Mouse (Mus musculus): ENCODE measurements around the gene Adamts2. TPM values are rescaled to one million over a fixed set of nuclear protein-coding genes. Genes with fewer than 3 reads are reported as not detected.

The Adamts2 gene
- polyA plus RNA-seq, 1 experiment from 2014 or later, result 25.7 TPM

- Histone ChIP-seq H3K36me3 (ENCODE audit: control insufficient read depth, insufficient read depth, low read length) (no peaks in the 10 kb centered on the region), H3K4me1 (ENCODE audit: control insufficient read depth, insufficient read depth, low read length) (peaks cover 22% of the 10 kb centered on the region), H3K9me3 (ENCODE audit: control insufficient read depth, low read length) (no peaks in the 10 kb centered on the region), H3K4me3 (ENCODE audit: low read depth, low read length) (no peak overlapping the region), H3K4me2 (ENCODE audit: low read depth, low read length) (no peak overlapping the region), H3K27ac (replicated peaks; ENCODE audit: low read depth, low read length) (no peak overlapping the region), H3K9ac (ENCODE audit: low read depth, low read length) (no peak overlapping the region), H3K27me3 (replicated peaks; ENCODE audit: control insufficient read depth, insufficient read depth, low read length) (no peaks in the 10 kb centered on the region)
- ATAC-seq (ENCODE audit: low read depth) (no peak), DNase-seq (ENCODE audit: low spot score) (no peak)
- WGBS, result 85% methylated on average over 2 of the region's 2 CpGs
Observed at GRCm38 (mm10) chr11:50630462-50630861, 28.6 kb downstream of the Adamts2 start.

- Histone ChIP-seq H3K27ac (replicated peaks; ENCODE audit: low read depth, low read length) (peak overlapping the region; percentile 74), H3K4me3 (ENCODE audit: low read depth, low read length) (no peak overlapping the region), H3K27me3 (replicated peaks; ENCODE audit: control insufficient read depth, insufficient read depth, low read length) (no peaks in the 10 kb centered on the region), H3K9me3 (ENCODE audit: control insufficient read depth, low read length) (no peaks in the 10 kb centered on the region), H3K36me3 (ENCODE audit: control insufficient read depth, insufficient read depth, low read length) (no peaks in the 10 kb centered on the region), H3K4me2 (ENCODE audit: low read depth, low read length) (no peak overlapping the region), H3K4me1 (ENCODE audit: control insufficient read depth, insufficient read depth, low read length) (peaks cover 26% of the 10 kb centered on the region), H3K9ac (ENCODE audit: low read depth, low read length) (0 out of 2 replicates have a peak overlapping the region, but pooled peaks have one; percentile 25)
- DNase-seq (ENCODE audit: low spot score) (peak; percentile 90), ATAC-seq (ENCODE audit: low read depth) (peak; percentile 85)
- 31% methylated on average over 2 of the region's 4 CpGs for WGBS
Observed at GRCm38 (mm10) chr11:50632270-50632669, 30.4 kb downstream of the Adamts2 start.

- Histone ChIP-seq H3K4me3 (ENCODE audit: low read depth, low read length) (no peak overlapping the region), H3K9me3 (ENCODE audit: control insufficient read depth, low read length) (no peaks in the 10 kb centered on the region), H3K36me3 (ENCODE audit: control insufficient read depth, insufficient read depth, low read length) (no peaks in the 10 kb centered on the region), H3K27ac (replicated peaks; ENCODE audit: low read depth, low read length) (peak overlapping the region; percentile 77), H3K4me2 (ENCODE audit: low read depth, low read length) (no peak overlapping the region), H3K27me3 (replicated peaks; ENCODE audit: control insufficient read depth, insufficient read depth, low read length) (no peaks in the 10 kb centered on the region), H3K9ac (ENCODE audit: low read depth, low read length) (no peak overlapping the region), H3K4me1 (ENCODE audit: control insufficient read depth, insufficient read depth, low read length) (peaks cover 26% of the 10 kb centered on the region)
- ATAC-seq (ENCODE audit: low read depth), result peak; percentile 41; the same call in 1 of the 2 replicates
- peak; percentile 70 for DNase-seq (ENCODE audit: low spot score)
- 39% methylated on average over 2 of the region's 2 CpGs for whole genome bisulfite sequencing
Observed at GRCm38 (mm10) chr11:50635051-50635590, 33.2 kb downstream of the Adamts2 start.

GRCm38 (mm10) chr11:50637026-50637425 is 35.1 kb downstream of the Adamts2 start:
- Histone ChIP-seq H3K4me1 (ENCODE audit: control insufficient read depth, insufficient read depth, low read length) (peaks cover 20% of the 10 kb centered on the region), H3K27ac (replicated peaks; ENCODE audit: low read depth, low read length) (no peak overlapping the region), H3K27me3 (replicated peaks; ENCODE audit: control insufficient read depth, insufficient read depth, low read length) (no peaks in the 10 kb centered on the region), H3K36me3 (ENCODE audit: control insufficient read depth, insufficient read depth, low read length) (no peaks in the 10 kb centered on the region), H3K4me3 (ENCODE audit: low read depth, low read length) (no peak overlapping the region), H3K4me2 (ENCODE audit: low read depth, low read length) (no peak overlapping the region), H3K9me3 (ENCODE audit: control insufficient read depth, low read length) (no peaks in the 10 kb centered on the region), H3K9ac (ENCODE audit: low read depth, low read length) (no peak overlapping the region)
- no peak for ATAC-seq (ENCODE audit: low read depth)
- no peak for DNase-seq (ENCODE audit: low spot score)
- 93% methylated on average over 11 of the region's 11 CpGs for WGBS

- no peak for ATAC-seq (ENCODE audit: low read depth)
- Histone ChIP-seq H3K27me3 (replicated peaks; ENCODE audit: control insufficient read depth, insufficient read depth, low read length) (no peaks in the 10 kb centered on the region), H3K4me1 (ENCODE audit: control insufficient read depth, insufficient read depth, low read length) (peaks cover 13% of the 10 kb centered on the region), H3K9ac (ENCODE audit: low read depth, low read length) (no peak overlapping the region), H3K4me2 (ENCODE audit: low read depth, low read length) (no peak overlapping the region), H3K36me3 (ENCODE audit: control insufficient read depth, insufficient read depth, low read length) (no peaks in the 10 kb centered on the region), H3K9me3 (ENCODE audit: control insufficient read depth, low read length) (no peaks in the 10 kb centered on the region), H3K27ac (replicated peaks; ENCODE audit: low read depth, low read length) (no peak overlapping the region), H3K4me3 (ENCODE audit: low read depth, low read length) (no peak overlapping the region)
- DNase-seq (ENCODE audit: low spot score), result no peak
- WGBS, result 95% methylated on average over 13 of the region's 13 CpGs
Observed at GRCm38 (mm10) chr11:50638197-50638867, 36.4 kb downstream of the Adamts2 start.

GRCm38 (mm10) chr11:50638868-50639220 is 37.0 kb downstream of the Adamts2 start:
- DNase-seq (ENCODE audit: low spot score) (no peak), ATAC-seq (ENCODE audit: low read depth) (no peak)
- Histone ChIP-seq H3K4me2 (ENCODE audit: low read depth, low read length) (no peak overlapping the region), H3K9ac (ENCODE audit: low read depth, low read length) (no peak overlapping the region), H3K4me1 (ENCODE audit: control insufficient read depth, insufficient read depth, low read length) (peaks cover 13% of the 10 kb centered on the region), H3K9me3 (ENCODE audit: control insufficient read depth, low read length) (no peaks in the 10 kb centered on the region), H3K4me3 (ENCODE audit: low read depth, low read length) (no peak overlapping the region), H3K27me3 (replicated peaks; ENCODE audit: control insufficient read depth, insufficient read depth, low read length) (no peaks in the 10 kb centered on the region), H3K36me3 (ENCODE audit: control insufficient read depth, insufficient read depth, low read length) (no peaks in the 10 kb centered on the region), H3K27ac (replicated peaks; ENCODE audit: low read depth, low read length) (no peak overlapping the region)
- 79% methylated on average over 3 of the region's 3 CpGs for WGBS

- H3K36me3 ChIP-seq (ENCODE audit: control insufficient read depth, insufficient read depth, low read length), result no peaks in the 10 kb centered on the region
- no peaks in the 10 kb centered on the region for H3K27me3 ChIP-seq (replicated peaks; ENCODE audit: control insufficient read depth, insufficient read depth, low read length)
- DNase-seq (ENCODE audit: low spot score), result no peak
- H3K9ac ChIP-seq (ENCODE audit: low read depth, low read length), result no peak overlapping the region
- no peak overlapping the region for H3K27ac ChIP-seq (replicated peaks; ENCODE audit: low read depth, low read length)
- peaks cover 5% of the 10 kb centered on the region for H3K9me3 ChIP-seq (ENCODE audit: control insufficient read depth, low read length)
- WGBS, result 75% methylated on average over 3 of the region's 3 CpGs
- no peak overlapping the region for H3K4me2 ChIP-seq (ENCODE audit: low read depth, low read length)
- H3K4me1 ChIP-seq (ENCODE audit: control insufficient read depth, insufficient read depth, low read length), result no peaks in the 10 kb centered on the region
- ATAC-seq (ENCODE audit: low read depth), result no peak
- H3K4me3 ChIP-seq (ENCODE audit: low read depth, low read length), result no peak overlapping the region
Observed at GRCm38 (mm10) chr11:50642583-50642982, 40.7 kb downstream of the Adamts2 start.

GRCm38 (mm10) chr11:50646148-50646547 is 44.3 kb downstream of the Adamts2 start:
- Histone ChIP-seq H3K27me3 (replicated peaks; ENCODE audit: control insufficient read depth, insufficient read depth, low read length) (no peaks in the 10 kb centered on the region), H3K4me2 (ENCODE audit: low read depth, low read length) (no peak overlapping the region), H3K9me3 (ENCODE audit: control insufficient read depth, low read length) (peaks cover 15% of the 10 kb centered on the region), H3K4me1 (ENCODE audit: control insufficient read depth, insufficient read depth, low read length) (no peaks in the 10 kb centered on the region), H3K4me3 (ENCODE audit: low read depth, low read length) (no peak overlapping the region), H3K9ac (ENCODE audit: low read depth, low read length) (no peak overlapping the region), H3K27ac (replicated peaks; ENCODE audit: low read depth, low read length) (no peak overlapping the region), H3K36me3 (ENCODE audit: control insufficient read depth, insufficient read depth, low read length) (no peaks in the 10 kb centered on the region)
- WGBS, result 49% methylated on average over 4 of the region's 4 CpGs
- ATAC-seq (ENCODE audit: low read depth) (peak; percentile 60; the same call in 1 of the 2 replicates), DNase-seq (ENCODE audit: low spot score) (peak; percentile 81)
